Mouse (Mus musculus): ENCODE measurements around the gene Midn. TPM values are rescaled to one million over a fixed set of nuclear protein-coding genes. Genes with fewer than 3 reads are reported as not detected.

The Midn gene
- polyA plus RNA-seq, 1 experiment: 35.1 TPM

- DNase-seq (ENCODE audit: low read depth): no peak
Observed at GRCm38 (mm10) chr10:80171252-80171651, 23.2 kb downstream of the Midn start.

GRCm38 (mm10) chr10:80171760-80172526 is 23.9 kb downstream of the Midn start:
- DNase-seq (ENCODE audit: low read depth): no peak

- DNase-seq (ENCODE audit: low read depth): no peak
Observed at GRCm38 (mm10) chr10:80172527-80173292, 24.6 kb downstream of the Midn start, which contains the start of gene 1600002K03Rik. Gene 1600002K03Rik, plus strand, starts transcription at chr10:80172944.

- DNase-seq (ENCODE audit: low read depth): no peak
Observed at GRCm38 (mm10) chr10:80173358-80173757, 25.3 kb downstream of the Midn start.

- DNase-seq (ENCODE audit: low read depth): no peak
Observed at GRCm38 (mm10) chr10:80173955-80174640, 26.0 kb downstream of the Midn start.

- no peak for DNase-seq (ENCODE audit: low read depth)
Observed at GRCm38 (mm10) chr10:80174705-80175104, 26.6 kb downstream of the Midn start.

- DNase-seq (ENCODE audit: low read depth): no peak
Observed at GRCm38 (mm10) chr10:80175536-80176269, 27.6 kb downstream of the Midn start.

- no peak for DNase-seq (ENCODE audit: low read depth)
Observed at GRCm38 (mm10) chr10:80176270-80176834, 28.3 kb downstream of the Midn start.

GRCm38 (mm10) chr10:80177441-80178279 is 29.6 kb downstream of the Midn start:
- DNase-seq (ENCODE audit: low read depth): no peak

- DNase-seq (ENCODE audit: low read depth): no peak
Observed at GRCm38 (mm10) chr10:80179068-80180051, 31.3 kb downstream of the Midn start, which contains the start of gene Efna2. Gene Efna2, plus strand, starts transcription at chr10:80179482.

- no peak for DNase-seq (ENCODE audit: low read depth)
Observed at GRCm38 (mm10) chr10:80180288-80180687, 32.2 kb downstream of the Midn start.

GRCm38 (mm10) chr10:80180823-80181222 is 32.8 kb downstream of the Midn start:
- no peak for DNase-seq (ENCODE audit: low read depth)

- no peak for DNase-seq (ENCODE audit: low read depth)
Observed at GRCm38 (mm10) chr10:80182547-80182946, 34.5 kb downstream of the Midn start.

GRCm38 (mm10) chr10:80186649-80187048 is 38.6 kb downstream of the Midn start:
- no peak for DNase-seq (ENCODE audit: low read depth)

- DNase-seq (ENCODE audit: low read depth): no peak
Observed at GRCm38 (mm10) chr10:80187739-80188138, 39.7 kb downstream of the Midn start.

- DNase-seq (ENCODE audit: low read depth): no peak
Observed at GRCm38 (mm10) chr10:80188453-80189024, 40.5 kb downstream of the Midn start.

GRCm38 (mm10) chr10:80189999-80190398 is 41.9 kb downstream of the Midn start:
- DNase-seq (ENCODE audit: low read depth): no peak

GRCm38 (mm10) chr10:80190491-80191051 is 42.5 kb downstream of the Midn start:
- DNase-seq (ENCODE audit: low read depth): no peak
